Mouse (Mus musculus) spleen, adult 18-20 months (tissue): Measurements from ENCODE around the gene Glis3.

Experiments
- DNase-seq, 2 experiments: peaks; one replicate each; pipeline ENCODE4 v3.0.0; 2022; ENCODE audit warnings: mixed read lengths in 2 of 2

Glis3 gene

DNA sequence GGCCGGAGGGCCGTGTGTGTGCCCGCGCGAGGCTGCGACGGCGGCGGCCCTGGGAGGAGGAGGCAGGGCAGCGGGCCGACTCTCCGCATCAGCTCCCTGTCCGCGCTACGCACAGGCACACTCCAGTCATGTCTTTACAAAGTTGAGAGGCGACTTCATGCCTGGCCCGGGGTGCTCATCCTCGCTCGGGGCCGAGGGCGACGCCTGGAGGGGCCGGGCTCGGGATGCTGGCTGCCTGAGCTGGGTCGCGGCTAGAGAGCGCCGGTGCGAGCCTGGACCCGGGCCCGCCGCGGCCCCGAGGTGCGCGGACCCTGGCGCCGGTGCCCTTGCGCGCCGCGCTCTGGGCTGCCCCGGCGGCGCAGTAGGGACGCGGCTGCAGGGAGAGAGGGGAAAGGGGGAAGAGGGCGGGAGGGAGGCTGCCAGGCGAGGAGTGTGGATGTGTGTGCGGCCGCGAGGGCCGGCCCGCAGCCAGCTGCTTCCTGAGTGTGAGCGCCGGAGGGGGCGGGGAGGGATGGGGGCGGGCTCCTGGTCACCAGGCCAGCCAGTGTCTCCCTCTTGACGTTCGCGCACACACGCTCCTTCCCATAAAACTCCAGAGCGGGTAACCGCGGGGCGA lies at the start of gene Glis3:
Glis3 (minus strand) TSS at position 302 of the 616 bp plus-strand sequence.
- peak in 1 of 2 experiments; percentile 19 for DNase-seq

DNA sequence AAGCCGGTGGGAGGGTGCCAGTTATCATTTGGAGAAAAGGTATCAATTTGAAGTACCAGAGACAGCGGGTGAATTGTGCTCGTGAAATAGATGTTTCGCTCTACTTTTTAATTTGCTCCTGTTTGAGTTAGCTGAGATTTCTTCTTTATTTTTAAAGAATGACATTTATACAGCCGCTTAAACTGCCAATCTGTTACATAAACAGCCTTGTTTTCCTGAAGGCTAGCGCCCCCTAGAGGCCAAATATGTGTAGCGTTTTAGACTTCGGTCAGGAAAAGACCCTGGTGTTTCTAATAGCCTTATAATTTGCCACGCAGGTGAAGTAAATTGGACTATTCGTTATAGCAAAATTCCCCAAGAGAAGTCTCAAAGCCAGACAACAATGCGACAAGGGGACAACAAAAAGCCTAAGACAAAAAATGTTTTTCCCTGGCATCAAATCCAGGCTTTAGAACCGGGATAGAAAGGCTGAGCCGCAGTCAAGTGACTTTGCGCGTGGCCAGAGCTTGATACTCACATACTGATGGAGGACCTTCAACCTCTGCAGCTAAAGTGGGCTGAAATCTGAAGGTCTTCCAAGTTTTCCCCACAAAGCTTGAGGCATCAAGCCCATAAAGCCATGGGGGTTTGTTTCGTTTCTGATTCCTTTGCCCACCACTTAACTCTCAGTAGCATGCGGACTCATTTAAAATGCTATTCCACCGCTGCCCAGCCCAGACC lies 46.4 kb upstream of the Glis3 start:
- peak in 1 of 2 experiments; percentile 21 for DNase-seq

DNA sequence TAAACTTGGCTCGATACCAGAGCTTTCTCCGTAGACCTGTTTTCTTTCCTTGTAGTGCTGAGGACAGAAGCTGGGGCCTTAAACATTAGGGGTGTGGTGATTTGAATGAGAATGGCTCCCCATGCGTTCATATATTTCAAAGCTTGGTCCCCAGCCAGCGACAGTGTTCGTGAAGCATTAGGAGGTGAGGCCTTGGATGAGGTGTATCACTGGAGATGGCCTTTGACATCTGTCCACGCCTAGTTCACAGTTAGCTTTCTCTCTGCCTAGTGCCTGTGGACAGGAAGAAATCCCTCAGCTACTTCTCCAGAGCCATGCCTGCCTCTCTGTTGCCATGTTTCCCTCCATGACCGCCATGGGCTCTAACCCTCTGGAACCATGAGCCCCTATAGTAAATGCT lies 44.8 kb upstream of the Glis3 start:
- no peak for DNase-seq

DNA sequence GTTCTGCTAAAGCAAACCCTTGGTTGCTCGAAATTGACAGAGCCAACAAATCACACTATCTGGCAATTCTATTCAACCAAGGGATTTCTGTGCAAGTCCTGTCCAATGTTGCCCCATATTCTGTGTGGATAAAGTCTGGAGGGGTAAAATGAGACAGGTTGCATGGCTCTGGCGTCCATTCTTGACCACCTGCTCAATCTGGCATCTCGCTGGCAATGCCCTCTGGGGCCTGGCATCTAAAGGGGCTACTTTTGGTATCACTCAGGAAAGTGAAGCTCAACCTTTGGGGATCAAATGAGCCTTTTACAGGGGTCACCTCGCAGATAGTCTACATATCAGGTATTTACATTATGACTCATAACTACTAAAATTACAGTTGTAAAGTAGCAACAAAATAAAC lies 42.7 kb upstream of the Glis3 start:
- no peak for DNase-seq

DNA sequence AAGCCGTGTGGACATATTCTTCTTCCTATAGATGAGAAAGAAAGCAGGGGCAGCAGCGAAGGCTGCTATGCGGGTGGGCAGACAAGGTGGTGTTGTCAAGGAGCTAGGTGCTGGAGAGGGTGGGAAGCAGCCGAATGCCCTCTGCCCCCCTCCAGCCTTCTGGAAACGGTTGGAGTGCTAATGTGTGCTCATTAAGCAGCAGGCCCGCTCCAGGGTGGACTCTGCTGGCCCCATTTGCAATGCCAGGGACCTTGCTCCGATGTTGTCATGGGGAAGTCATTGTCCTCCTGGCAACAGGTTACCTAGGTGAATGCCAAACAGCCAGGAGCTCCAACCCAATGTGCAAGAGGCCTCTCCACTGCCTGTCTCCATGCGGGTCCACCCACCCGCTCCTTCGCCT lies 42.0 kb upstream of the Glis3 start:
- no peak for DNase-seq

DNA sequence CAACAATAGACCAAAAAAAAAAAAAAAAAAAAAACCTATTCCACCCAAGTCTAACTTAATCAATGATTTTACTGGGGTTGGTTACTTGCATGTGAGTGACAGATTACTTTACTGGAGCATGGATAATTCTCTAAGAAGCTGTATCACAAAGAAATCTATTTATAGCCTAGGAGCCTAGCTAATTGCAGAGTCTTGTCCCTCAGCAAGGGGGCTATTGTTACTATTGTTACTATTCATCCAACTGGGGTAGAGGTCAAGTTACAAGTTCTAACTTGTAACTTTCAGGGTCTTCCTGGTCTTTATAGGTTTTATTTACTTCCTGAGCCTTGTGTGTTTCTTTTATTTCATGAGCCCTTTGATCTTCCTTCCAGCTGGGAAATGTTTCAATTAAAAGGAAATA lies 40.1 kb upstream of the Glis3 start:
- DNase-seq: no peak

DNA sequence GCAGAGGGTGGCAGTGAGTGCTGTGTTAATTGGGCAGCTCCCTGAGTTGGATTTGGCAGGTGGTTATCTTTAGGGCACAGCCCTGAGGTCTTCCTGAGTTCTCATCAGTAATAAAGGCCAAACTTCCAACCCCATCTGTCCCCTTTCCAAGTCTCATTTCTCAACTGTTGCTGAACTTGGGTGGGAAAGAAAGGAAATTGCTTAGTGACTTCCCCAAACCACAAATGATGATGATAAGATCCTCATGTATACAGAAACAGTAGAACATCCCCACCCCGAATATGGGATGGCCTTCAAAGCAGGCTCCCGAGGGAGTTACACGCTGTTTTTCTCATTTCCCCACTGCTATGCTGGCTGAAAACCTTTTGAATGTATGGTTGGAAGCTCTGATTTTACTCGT lies 34.8 kb upstream of the Glis3 start:
- DNase-seq: no peak

DNA sequence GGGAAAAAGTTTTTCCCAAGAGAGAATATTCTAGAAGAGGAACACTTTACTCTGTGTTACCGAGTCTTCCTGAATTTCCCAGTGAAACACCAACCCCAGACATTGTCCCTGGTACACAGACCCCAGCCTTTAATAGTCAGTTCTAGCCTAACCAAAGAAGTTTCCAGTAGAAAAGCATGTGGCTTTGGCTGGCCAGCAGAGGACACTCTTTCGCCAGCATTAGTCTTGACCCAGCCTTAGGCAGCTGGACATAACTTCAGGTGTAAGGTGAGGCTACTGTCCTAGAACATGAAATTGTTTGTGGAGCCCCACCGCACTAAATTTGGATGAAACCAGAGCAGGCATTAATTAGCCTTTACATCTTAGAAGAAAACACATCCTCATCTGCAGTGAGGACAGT lies 17.8 kb upstream of the Glis3 start:
- DNase-seq: no peak

DNA sequence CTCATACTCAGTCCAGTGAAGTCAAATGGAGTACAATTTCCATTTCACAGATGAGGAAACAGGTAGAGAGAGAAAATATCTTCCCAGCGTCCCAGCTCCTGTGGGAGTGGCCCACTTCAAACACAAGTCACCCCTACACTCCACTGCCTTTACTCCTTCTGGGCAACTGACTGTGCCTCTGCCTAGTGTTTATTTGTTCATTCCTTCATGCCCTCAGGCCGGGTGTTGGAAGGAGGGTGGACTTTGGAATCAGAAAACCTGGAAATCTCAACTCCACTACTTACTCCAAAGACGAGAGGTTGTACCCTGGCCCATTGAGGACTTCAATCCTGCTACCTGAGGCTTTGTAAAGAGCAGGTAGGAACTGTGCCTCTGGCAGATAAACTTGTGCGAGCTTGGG lies 6.5 kb upstream of the Glis3 start:
- no peak for DNase-seq

DNA sequence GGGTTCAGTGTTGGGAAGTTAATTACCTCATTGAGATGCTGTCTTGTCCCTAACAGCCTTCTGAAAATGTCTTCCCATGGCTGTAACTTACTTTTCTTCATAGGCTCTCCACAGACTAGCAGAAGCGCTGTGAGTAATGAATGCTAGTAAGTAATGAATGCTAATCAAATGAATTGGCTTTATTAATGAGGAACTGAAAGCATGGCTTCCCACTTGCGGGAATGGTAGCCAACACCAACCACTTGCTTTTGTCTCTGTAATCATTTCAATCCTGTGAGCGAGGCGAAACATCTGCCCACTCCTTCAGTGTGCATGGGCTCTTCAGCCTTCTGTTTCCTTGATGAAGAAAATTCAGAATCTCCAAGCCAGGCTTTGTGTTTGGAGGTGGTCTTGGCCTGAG lies 5.6 kb upstream of the Glis3 start:
- no peak for DNase-seq

DNA sequence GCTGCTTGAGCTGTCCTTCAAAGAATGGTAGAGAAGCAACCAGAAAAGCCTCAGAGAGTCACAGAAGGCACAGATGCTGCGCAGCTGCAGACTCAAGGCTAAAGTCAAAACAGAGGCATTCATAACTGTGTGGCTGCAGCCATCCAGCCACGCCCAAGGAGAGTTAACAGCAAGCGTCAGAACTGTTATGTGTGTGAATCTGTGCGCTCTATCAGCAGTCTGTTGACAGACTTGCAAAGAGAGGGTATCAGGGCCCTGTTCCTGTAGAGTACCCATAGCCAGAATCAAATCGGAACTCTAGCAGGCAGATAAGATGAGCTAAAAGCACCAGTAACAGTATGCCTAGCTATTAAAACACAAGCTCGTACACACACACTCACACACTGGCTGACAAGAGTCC lies 4.5 kb upstream of the Glis3 start:
- no peak for DNase-seq

DNA sequence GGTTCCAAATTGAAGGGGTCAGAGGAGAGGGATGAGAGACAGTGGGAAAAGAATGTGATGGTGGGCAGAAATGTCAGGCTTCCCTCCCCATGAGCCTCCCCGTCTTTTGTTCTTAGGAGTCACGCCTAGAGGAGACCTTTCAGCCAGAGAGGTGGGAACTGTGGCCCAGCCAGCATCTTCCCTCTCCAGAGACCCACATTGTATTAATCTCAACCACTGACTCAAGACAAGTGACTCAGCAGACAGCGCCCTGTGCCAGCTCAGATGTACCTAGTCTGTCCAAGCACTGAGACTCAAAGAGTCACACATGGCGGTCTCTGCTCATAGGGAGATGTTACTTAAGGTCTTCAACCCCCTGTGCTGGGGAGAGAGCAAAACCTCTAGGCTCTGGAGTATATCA lies 3.5 kb upstream of the Glis3 start:
- no peak for DNase-seq

DNA sequence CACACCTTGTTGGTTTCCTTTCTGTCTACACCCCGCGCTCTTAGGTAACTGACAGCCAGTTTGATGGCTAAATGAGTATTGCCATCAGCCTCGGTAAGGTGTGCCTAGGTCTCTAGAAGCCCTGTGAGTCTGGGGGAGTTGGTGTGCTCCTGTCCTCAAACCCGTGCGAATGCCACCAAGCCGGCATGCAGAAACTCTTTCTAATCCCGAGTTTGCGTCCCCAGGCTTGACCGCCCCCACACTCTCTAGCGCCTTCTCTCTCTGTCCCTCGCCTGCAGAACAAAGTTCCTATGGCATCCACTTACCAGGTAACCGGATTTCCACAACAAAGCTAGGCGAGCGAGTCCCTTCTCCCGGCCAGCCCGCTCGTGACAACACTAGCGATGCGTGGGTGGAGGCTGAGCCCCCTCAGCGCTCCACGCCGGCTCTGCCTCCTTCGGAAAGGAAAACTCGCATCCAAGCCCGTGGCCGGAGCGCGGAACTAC lies 544 bp downstream of the Glis3 start:
- DNase-seq: peak in 1 of 2 experiments; percentile 5

DNA sequence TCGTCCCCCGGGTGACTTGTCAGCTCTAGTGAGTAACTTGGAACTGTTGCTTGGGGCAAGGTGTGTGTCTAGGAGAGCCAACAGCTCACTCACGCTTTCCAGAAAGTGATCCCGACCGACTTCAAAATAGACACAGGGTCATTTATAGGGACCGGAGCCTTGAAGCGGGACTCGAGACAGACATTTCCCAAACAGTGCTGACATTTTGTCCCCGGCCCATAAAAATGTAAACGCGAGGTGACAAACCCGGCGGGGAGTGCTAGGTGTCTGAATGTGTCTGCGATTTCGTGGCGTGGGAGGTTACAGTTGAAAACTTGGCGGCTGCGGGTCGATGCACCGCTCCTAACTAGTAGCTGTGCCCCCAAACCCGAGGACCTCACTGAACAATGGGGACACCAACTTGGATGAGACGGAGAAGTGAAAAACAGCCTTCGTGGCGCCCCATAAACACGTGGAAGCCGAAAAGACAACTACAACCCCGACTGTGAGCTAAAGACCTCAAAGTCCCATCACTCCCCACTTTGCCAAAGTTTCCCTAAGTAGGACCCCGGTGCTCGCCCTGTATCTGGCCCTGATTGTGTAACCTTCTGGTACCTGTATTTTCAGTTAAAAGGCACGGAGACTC lies 1.1 kb downstream of the Glis3 start:
- peak in 1 of 2 experiments; percentile 7 for DNase-seq

DNA sequence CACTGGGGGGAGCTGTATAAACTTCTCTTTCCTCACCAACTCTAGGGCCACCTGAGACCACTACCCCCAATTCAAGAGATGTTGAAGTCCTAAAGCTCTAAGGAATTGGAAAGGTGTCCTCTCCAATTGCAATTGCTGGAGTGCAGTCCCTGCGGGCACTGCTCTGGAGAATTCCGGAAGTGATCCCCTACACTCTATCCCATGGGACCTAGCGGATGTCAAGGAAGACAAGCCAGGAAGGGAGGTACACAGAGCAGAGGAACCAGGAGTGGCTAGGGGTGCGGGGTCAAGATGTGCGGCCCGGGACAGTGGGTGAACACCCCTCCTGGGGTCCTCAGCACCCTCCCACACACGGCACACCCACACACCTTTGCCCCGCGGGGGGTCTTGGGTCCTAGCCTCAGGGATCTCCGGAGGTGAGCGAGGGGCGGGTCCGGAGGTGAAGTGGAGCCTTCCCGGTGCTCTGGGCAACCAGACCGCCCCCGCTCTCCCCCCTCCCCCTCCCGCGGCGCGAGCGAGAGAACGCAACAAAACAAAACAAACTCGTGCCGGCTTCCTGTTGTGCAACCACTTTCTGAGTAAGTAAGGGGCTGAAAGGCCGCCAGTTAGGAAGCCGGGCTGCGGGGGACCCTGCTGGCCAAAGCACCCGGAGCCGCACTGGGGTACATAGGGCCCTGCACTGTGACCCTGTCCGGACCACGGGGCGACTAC lies 2.0 kb downstream of the Glis3 start:
- DNase-seq: peak; percentile 12 to 14

DNA sequence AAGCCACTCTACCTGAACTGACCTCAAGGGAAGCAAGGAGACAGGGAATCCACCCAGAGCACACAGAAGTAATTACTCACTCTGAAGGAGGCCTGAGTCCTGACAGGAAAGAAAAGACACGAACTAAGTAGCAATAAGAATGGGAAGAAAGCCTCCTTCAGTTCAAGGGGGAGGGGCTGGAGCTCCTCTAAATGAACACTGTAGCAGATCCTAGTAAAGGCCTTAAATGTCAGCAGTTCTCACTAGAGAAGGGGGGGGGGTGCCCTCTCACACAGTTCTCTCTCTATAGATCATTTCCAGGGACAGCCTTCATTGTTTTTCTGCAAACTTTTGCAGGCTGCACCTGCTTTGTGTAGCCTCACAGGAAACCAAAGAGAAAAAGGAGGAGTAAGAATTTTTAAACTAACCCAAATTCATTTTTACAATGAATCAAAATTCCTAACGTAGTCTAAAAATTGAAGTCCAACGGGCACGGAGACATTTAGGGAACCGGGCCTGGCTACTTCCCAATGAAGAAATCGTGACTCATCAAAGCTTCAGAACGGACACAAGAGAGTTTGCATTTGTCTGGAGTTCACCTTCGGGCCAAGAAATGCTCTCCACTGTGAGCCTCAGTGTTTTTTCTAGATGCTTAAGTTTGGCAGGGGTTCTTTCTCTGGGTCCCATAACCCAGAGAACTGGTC lies 2.7 kb downstream of the Glis3 start:
- DNase-seq: no peak

DNA sequence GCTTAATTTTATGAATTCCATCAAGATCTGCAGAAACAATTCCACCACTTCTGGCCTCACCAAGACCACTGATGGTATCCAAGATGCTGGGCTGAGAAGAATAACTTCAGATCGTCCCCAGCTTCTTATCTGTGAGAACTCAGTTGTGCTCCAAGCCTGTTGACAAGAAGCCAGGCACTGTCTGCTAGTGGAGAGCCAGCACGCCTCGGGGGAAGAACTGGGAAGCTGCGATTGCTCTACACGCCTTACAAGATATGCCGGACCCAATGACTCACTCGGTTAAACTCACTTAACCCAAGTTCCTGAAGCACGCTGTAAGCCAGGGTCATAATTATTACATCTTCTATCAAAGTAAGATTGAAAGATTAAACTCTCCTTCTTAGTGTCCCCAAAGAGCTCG lies 16.1 kb downstream of the Glis3 start:
- DNase-seq: no peak

DNA sequence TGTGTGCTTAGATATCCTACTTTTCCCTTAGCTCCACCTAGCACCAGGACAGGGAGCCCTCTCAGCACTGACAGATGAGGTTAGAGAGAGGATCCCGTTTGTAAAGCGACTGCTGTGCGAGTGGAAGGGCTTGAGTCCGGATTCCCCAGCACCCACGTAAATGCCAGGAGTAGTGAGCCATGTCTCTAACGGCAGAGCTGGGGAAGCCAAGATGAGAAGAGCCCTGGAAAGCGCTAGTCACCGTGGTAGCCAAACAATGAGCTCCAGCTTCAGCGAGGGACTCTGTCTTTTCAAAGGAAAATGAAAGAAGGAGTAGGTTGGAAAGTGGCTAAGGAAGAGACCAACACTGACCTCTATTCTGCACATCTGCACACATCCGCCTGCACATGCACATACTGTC lies 16.7 kb downstream of the Glis3 start:
- DNase-seq: no peak

DNA sequence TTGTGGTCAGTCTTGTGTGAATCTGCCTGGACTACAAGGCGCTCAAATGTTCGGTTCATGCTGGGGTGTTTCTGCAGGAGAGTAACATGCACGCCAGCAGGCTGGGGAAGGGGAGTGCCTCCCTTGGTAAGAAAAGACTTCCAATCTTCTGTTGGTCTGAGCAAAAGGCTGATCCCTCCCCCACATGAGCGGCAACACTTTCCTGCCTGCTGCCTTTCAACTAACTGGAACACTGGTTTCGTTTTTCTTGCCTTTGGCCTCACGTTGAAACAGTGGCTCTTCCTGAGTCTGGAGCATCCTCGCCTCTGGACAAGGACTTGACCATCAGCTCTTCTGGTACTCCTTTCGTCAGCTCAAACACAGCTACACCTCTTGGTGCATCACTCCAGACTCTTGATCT lies 17.4 kb downstream of the Glis3 start:
- no peak for DNase-seq

DNA sequence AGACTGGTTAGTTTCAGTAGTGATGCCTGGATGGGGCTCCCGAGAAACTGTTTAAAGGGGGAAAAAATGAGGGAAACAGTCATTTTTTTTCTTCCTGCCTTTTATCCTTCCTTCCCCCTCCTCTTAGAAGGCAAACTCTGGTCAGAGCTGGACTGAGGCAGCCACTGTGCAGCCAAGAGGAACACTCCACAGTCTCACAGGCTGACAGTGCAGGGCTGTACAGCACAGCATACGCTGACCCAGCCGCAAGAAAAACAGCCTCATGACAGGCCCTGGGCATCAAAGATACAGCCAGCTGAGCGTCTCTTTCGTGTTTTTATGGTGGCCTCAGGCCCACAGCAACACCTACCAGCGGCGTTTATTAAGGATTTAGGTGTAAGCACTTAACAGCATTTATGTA lies 19.0 kb downstream of the Glis3 start:
- no peak for DNase-seq

DNA sequence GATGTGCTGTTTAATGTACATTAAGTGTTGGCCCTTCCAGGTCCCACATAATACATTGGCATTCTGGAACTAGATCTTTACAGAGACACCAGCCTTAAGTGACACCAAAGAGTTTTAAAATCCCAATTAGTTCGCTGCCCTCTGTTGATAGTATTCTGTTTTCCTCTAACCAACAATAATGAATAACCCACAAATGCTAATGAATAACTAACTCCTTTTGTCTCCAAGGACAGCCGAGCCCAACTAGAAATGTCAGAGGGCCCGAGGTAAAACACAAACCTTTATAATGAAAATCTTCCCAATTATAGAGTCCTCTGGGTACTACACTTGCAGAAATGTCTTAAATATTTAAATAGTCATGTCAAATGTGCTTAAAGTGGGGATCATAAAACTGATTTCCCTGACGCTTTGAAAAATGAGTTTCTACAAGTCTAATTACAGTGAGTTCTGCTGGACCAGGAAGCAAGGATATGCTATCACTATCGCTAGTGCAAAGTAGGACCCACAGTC lies 22.1 kb downstream of the Glis3 start:
- DNase-seq: no peak

DNA sequence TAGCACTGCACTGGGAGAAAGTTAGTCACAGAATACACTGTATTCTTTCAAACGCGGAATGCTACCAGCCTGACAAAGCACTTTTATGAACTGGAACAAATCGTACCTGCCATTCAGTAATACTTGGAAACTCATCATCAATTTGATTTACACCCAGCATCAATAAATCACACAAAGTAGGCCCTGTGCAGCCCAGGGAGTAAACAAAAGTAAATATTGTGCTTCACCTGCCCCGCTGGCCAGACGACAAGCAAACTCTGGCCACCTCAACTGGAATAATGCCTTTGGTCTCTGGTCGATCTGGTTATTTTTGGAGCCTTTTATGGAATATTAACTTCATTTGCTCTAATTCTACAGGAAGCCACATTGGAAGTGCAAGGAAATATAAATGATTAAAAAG lies 23.0 kb downstream of the Glis3 start:
- DNase-seq: no peak

DNA sequence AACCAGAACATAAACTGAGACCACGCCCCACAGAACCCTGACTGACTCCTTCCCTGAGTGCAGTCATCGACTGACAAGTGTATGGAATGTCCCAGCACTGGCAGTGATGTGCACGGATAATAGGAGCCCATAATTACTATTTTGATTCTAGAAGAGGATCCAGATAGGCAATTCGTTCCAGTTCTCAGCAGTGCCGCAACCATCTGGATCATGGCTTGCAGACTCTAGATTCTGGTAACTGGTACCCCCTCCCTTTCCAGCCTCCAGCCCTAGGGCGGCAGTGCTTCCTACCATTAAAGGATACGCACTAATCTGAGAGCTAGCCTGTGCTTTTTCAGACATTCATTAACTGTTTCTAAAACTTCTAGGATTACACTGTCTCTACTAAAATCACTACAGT lies 24.7 kb downstream of the Glis3 start:
- DNase-seq: no peak
